Mouse (Mus musculus): ENCODE measurements around the gene Hist1h2bc.
A peak's percentile ranks its signal among the peaks of the same experiment; 100 is the strongest.
"Not testable (repeated sequence)": the region's sequence is repeated elsewhere in the genome, so short reads cannot be mapped to it uniquely, and the experiment has no call there.

Hist1h2bc gene

GRCm38 (mm10) chr13:23700786-23701520 is 17.0 kb downstream of the Hist1h2bc start:
- DNase-seq, result peak; percentile 87

DNA sequence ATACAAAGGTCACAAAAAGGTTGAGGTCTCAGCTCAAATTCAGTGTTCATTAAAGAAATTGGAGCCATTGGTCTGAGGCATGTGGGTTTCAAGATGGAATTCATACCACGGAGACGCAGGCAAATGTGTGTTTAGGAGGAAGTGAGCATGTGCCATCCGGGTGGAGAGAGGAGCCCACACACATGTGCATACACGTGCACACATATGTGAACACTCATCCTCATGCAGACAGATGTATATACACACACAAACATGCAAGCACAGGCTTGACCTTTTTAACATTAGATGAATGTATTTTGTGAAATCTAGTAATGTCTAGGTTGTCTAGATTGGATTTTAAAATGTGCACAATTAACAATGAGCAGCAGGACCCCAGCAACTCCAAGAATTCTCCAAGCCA is 18.2 kb downstream of the Hist1h2bc start:
- DNase-seq, result no peak

- DNase-seq, result not testable (repeated sequence)
Observed at GRCm38 (mm10) chr13:23702801-23703200, 18.8 kb downstream of the Hist1h2bc start.

DNA sequence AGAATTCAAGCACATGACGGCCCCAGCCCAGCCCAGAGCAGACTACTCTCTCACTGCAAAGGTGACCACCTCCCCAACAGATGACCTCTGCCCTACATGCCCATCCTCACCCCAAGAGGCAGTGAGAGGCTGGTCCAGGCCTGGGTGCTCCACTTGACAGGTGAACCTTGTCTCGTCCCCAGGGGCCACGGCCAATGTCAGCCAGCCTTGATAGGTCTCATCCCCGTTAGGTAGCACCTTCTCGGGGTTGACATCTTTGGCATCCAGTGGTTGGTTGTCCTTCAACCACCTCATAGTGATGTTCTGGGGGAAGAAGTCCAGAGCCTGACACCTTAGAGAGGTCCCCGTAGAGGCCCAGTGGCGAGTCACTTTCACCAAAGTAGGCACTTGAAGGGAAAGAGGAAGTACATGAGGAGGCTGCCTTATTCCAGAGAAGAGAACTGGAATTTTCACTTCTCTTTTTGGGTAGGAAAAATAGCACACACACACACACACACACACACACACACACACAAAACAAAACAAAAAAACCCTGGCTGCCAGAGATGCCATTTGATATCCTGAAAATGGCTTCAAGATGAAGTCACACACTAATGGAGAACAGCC is 21.9 kb downstream of the Hist1h2bc start:
- no peak for DNase-seq

DNA sequence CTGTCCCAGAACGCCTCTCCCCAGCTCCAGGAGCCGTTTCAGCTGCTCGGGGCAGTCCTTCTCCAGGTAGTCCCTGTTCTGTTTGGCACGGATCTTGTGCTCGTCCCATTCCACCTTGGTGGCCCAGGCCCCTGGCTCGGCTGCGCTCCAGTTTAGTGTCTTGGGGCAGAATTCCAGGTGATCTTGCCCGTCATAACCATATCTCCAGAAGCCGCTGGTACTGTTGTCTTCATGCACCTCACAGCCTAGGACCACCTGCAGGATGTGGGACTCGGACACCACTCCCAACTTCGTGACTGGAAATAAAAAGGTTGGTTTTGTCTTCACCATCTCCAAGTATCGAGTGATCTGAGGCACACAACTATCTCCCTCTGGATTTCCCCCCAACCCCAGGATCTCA is 22.8 kb downstream of the Hist1h2bc start:
- no peak for DNase-seq

GRCm38 (mm10) chr13:23708041-23708440 is 24.0 kb downstream of the Hist1h2bc start:
- no peak for DNase-seq

DNA sequence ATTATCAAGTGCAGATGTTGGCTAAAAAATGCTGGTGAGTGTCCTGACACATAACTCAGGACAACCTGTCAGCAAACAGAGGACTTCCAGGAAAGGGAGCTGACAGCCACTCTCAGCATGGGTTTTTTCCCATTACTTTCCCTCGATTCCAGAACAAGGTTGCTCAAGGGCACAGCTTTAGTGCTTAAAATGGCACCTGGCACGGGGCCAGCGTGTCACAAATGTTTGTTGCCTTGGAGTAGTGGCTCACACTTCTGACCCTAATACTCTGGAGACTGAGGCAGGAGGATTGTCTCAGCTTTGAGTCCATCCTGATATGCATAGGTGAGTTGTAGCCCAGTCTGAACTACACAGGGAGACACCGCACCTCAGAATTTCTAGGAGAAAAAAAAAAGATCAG is 24.7 kb downstream of the Hist1h2bc start:
- no peak for DNase-seq

GRCm38 (mm10) chr13:23709714-23710373 is 25.8 kb downstream of the Hist1h2bc start:
- DNase-seq, result peak; percentile 32

- peak; percentile 68 for DNase-seq
Observed at GRCm38 (mm10) chr13:23710374-23711089, 26.5 kb downstream of the Hist1h2bc start, which contains the start of gene Hfe. Hfe (minus strand) TSS chr13:23710854.

DNA sequence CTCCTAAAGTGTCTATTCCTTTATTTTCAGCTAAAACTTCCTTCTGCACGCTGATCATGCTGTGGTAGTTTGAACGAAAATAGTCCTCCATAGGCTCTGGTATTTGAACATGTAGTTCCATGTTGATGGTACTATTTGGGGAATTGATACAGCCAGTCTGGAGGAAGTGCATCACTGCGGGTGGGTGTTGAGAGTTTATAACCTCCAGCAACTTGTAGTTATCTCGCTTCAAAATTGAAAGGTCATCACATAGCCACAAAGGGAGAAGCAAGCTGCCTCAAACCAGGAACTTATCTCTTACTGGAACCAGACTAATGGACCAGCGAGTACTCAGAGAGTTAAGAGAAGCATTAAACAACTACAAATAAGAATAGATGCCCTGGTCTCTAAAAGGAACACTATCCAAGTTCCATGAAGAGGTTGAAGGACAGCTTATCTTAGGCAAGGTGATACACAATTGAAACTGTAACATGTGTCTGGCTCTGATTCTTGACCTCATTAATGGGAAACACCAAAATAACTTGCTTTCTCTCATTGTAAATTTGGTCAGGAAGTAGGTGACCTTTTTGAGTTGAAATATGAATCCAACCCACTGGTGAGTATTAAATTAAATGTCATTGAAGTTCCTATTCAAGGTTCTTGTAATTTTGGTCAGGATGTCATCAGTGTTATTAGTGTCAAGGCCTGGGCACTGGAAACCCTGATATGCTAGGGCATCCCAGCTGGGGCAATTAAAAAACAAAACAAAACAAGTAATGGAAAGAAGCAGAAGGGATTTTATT is 32.5 kb downstream of the Hist1h2bc start:
- DNase-seq, result no peak

GRCm38 (mm10) chr13:23717176-23717575 is 33.2 kb downstream of the Hist1h2bc start:
- no peak for DNase-seq

DNA sequence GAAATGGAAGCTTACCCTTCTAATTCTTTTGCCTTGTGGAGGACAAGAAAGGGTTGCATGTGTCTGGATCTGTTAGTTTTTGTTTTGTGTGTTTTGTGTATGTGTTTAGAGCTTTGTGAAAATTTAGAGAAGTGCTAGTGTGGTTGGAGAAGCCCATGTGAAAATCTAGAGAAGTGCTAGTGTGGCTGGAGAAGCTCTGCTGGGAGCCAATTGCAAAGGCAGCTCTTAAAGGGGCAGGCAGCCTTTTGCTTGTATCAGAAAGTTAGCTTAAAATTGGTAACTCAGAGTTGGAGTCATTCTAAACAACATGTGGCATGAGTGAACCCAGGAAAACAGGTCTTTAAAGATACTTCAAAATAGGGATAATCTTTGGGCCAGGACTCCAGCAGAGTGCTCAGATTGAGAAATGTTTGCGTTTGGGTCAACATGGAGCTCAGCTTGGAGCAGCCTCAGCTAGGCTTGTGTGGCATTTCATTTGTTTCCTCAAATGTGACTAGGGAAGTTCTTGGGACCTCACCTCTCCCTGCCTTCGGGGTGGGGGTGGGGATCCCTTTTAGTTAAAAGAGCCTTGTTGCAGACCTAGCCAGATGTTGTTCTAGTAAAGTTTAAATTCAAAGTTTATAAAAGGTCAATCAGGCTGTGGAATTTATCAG is 33.7 kb downstream of the Hist1h2bc start:
- not testable (repeated sequence) for DNase-seq

- no peak for DNase-seq
Observed at GRCm38 (mm10) chr13:23724239-23724638, 40.2 kb downstream of the Hist1h2bc start.

- no peak for DNase-seq
Observed at GRCm38 (mm10) chr13:23725213-23725612, 41.2 kb downstream of the Hist1h2bc start.

DNA sequence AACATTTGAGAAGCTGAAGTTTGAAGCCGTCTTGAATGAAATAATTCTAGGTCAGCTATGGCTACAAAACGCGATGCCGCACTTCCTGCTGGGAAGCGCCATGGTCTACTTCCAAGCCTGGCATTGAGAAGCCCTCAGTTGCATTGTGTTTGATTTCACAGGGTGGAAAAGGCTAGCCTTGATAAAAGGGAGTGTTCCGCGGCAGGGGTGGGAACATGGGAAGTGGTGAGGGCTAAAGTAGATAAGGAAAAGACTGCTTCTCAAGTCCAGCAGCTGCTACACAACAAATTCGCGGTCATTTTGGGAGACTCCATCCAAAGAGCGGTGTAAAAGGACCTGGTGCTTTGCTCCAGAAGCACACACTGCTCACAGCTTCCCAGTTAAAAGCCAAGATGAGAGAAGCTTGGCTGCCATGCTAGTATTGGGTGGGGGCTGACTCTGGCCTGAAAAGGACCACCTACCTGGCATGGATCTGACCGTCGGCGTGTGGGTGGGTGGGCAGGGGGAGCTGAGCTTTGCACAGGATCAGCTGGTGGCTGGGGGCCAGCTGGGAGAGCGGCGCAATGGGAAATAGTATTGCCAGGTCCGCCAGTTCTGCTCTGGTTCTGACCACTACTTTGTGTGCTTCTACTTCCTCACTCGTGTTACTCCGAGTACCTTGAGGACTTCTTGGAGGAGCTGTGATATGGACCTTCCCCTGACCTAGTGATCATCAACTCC is 44.6 kb downstream of the Hist1h2bc start:
- no peak for DNase-seq

- DNase-seq, result no peak
Observed at GRCm38 (mm10) chr13:23729192-23729525, 45.2 kb downstream of the Hist1h2bc start.

DNA sequence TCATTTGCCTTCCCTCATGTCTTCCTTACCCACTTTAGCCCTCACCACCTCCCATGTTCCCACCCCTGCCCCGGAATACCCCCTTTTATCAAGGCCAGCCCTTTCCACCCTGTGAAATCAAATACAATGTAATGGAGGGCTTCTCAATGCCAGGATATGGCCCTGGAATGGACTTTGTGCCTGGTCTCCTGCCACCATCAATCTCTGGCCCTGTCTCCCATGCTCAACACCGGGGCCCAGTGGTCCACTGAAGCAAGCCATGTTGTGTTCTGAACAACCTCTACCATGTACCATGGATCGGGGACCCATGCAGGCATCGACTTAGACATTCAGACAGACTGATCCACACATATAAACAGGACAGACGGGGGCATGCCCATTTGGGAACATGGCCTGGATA is 45.7 kb downstream of the Hist1h2bc start:
- no peak for DNase-seq

DNA sequence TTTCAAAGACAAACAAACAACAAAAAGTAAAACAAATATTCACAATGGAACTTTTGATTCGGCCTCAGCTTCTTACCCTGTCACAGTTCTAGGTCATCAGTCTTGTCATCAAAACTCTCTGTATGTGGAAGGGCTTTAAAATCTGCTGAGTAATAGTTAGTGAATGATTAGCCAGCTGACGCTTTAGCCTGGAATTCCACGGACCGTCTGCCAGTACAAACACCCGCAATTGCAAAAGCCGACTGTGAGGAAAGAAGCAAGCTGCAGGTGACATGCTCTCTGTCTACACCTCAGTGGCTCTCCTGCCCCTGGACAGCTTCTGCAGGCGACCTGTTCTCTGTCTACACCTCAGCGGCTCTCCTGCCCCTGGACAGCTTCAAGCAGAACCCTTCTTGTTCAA is 46.5 kb downstream of the Hist1h2bc start:
- peak; percentile 54 for DNase-seq

- peak; percentile 56 for DNase-seq
Observed at GRCm38 (mm10) chr13:23732156-23732804, 48.3 kb downstream of the Hist1h2bc start.

DNA sequence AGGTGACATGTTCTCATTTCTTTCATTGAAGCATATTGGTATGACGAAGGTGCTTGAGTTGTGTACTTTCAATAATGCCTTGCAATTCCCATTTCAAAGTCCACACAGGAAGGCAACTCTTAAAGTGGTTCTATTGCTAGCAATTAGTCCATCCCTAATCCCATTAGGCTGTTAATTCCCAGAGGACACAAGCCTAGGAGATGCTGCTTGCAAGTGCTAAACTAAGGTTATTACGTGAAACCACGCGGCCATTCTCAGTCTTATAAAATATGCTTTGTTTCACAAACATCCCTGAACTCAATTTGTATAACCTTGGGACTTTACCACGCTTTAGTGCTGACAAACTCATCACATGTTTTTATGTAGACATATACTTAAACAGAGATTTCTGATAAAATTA is 53.1 kb downstream of the Hist1h2bc start:
- DNase-seq, result no peak

DNA sequence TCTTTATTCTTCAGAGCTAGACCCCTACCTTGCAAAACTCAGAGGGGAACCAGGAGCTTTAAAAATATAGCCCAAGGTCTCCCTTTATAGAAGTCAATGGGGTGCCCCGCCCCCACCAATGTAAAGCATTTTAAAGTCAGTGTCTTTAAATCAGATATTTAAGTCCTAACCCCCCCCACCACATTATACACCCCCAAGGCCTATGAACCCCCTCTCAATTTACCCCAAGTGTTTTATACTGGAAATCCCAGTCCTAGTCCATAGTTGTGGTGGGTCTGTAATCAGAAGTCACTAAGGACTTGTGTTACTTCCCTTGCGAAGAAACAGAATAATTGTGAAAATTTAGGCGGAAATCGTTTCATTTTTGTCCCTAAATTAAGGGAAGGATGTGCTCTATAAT is 54.0 kb downstream of the Hist1h2bc start:
- no peak for DNase-seq

All from lung, postnatal 10 days (tissue).